Mouse (Mus musculus) lung, adult 2 months (tissue): ENCODE results near the gene Sorcs3. TPM values are rescaled to one million over a fixed set of nuclear protein-coding genes. Genes with fewer than 3 reads are reported as not detected.

Experiments
- DNase-seq: peaks from one replicate; pipeline ENCODE4 v3.0.0; 2022
- H3K4me1 ChIP-seq: fragments of 200-500 bp; 2 replicates; pipeline ENCODE4 v1.6.1; 2011; ENCODE audit warnings: low read length; ENCODE audit not compliant: control insufficient read depth, insufficient read depth
- H3K4me3 ChIP-seq: fragments of 200-500 bp; replicated peaks from 2 replicates; pipeline ENCODE3; 2011; ENCODE audit warnings: low read depth, mild to moderate bottlenecking, control low read depth, low read length; ENCODE audit errors: extremely low read depth
- CTCF ChIP-seq: fragments of 200-500 bp; IDR thresholded peaks from 2 replicates; pipeline ENCODE4 v1.5.1; 2011; ENCODE audit warnings: mild to moderate bottlenecking, low read length, control low read depth; ENCODE audit not compliant: insufficient read depth
- POLR2A ChIP-seq: fragments of 200-500 bp; IDR thresholded peaks from 2 replicates; pipeline ENCODE4 v1.6.1; 2011; ENCODE audit warnings: low read depth, mild to moderate bottlenecking, control low read depth, low read length, borderline replicate concordance; ENCODE audit errors: extremely low read depth
- WGBS: fragments of 180-500 bp; shearing (Covaris S2); methylation state at CpG from one replicate; pipeline ENCODE4 v1.1.7; 2018; 5-methylcytosine and 5-hydroxymethylcytosine counted together
- polyA plus RNA-seq: library from polyadenylated mRNA; depleted of rRNA; stranded (reverse); fragments of >200 nt; gene quantifications from 2 replicates; pipeline ENCODE4 v1.2.3, GENCODE M21; 2012

Sorcs3 gene
- polyA plus RNA-seq, 1 experiment: 0.04 TPM

GRCm38 (mm10) chr19:48548143-48548881 is 342.5 kb downstream of the Sorcs3 start:
- no peaks in the 10 kb centered on the region for H3K4me1 ChIP-seq
- TF ChIP-seq POLR2A (no peak), CTCF (no peak)
- no peak for DNase-seq
- no peak overlapping the region for H3K4me3 ChIP-seq
- 55% methylated on average over 9 of the region's 9 CpGs for WGBS

GRCm38 (mm10) chr19:48559432-48559831 is 353.6 kb downstream of the Sorcs3 start:
- TF ChIP-seq CTCF (no peak), POLR2A (no peak)
- WGBS: 43% methylated on average over 2 of the region's 2 CpGs
- no peak for DNase-seq
- H3K4me3 ChIP-seq: no peak overlapping the region
- no peaks in the 10 kb centered on the region for H3K4me1 ChIP-seq

- DNase-seq: no peak
- TF ChIP-seq CTCF (no peak), POLR2A (no peak)
- WGBS: 46% methylated on average over 1 of the region's 1 CpGs
Measured at GRCm38 (mm10) chr19:48575736-48576135, 369.9 kb downstream of the Sorcs3 start.

GRCm38 (mm10) chr19:48577169-48577568 is 371.3 kb downstream of the Sorcs3 start:
- H3K4me3 ChIP-seq: no peak overlapping the region
- no peak for TF ChIP-seq POLR2A
- no peak for TF ChIP-seq CTCF
- WGBS: 58% methylated on average over 5 of the region's 5 CpGs
- no peaks in the 10 kb centered on the region for H3K4me1 ChIP-seq
- no peak for DNase-seq

More at GRCm38 (mm10) chr19:48575736-48576135, 369.9 kb downstream of the Sorcs3 start:
- Histone ChIP-seq H3K4me3 (no peak overlapping the region), H3K4me1 (no peaks in the 10 kb centered on the region)

- 62% methylated on average over 8 of the region's 8 CpGs for WGBS
- Histone ChIP-seq H3K4me3 (no peak overlapping the region), H3K4me1 (no peaks in the 10 kb centered on the region)
- TF ChIP-seq CTCF (no peak), POLR2A (no peak)
- no peak for DNase-seq
Measured at GRCm38 (mm10) chr19:48584938-48585560, 379.2 kb downstream of the Sorcs3 start.

GRCm38 (mm10) chr19:48616951-48617350 is 411.1 kb downstream of the Sorcs3 start:
- WGBS: 41% methylated on average over 1 of the region's 1 CpGs
- no peak for TF ChIP-seq POLR2A
- no peak for TF ChIP-seq CTCF
- H3K4me3 ChIP-seq: no peak overlapping the region
- no peaks in the 10 kb centered on the region for H3K4me1 ChIP-seq
- DNase-seq: no peak

GRCm38 (mm10) chr19:48630671-48631327 is 425.0 kb downstream of the Sorcs3 start:
- no peak for DNase-seq
- WGBS: 49% methylated on average over 6 of the region's 6 CpGs
- Histone ChIP-seq H3K4me1 (no peaks in the 10 kb centered on the region), H3K4me3 (no peak overlapping the region)
- TF ChIP-seq CTCF: no peak
- TF ChIP-seq POLR2A: no peak

DNA sequence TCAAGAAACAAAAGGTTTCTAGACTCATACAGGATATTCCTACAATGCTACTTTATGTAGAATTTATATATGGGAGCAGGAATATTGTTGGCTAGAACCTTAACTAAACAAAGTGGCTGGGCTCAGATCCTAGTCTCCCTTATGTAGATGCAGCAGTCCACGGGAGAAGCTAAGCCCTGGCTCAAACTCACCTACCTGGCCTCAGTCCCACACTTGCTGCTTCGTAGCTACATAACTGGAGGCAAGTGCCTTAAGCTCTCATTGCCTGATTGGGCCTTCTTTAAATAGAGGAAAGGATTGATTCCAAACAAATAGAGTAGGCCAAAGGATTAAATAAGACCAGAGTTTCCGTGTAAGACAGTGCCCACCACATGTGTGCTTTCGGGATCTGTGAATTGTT is 436.7 kb downstream of the Sorcs3 start:
- TF ChIP-seq POLR2A: no peak
- TF ChIP-seq CTCF: no peak
- 72% methylated on average over 4 of the region's 4 CpGs for WGBS
- no peak for DNase-seq
- Histone ChIP-seq H3K4me1 (no peaks in the 10 kb centered on the region), H3K4me3 (no peak overlapping the region)

GRCm38 (mm10) chr19:48649941-48650340 is 444.1 kb downstream of the Sorcs3 start:
- WGBS: 57% methylated on average over 2 of the region's 2 CpGs

More at GRCm38 (mm10) chr19:48649941-48650340, 444.1 kb downstream of the Sorcs3 start:
- H3K4me3 ChIP-seq: no peak overlapping the region
- TF ChIP-seq POLR2A (no peak), CTCF (no peak)
- H3K4me1 ChIP-seq: no peaks in the 10 kb centered on the region
- DNase-seq: no peak
